Mouse (Mus musculus) regulatory T cell (primary cell): ENCODE data around the gene Zcchc18.

ENCODE experiments used
- in situ Hi-C: fragments of 300-600 bp; cut with MboI, MseI; formaldehyde crosslinking; loops from one replicate; pipeline ENCODE4 v1.15.1; 2025; ENCODE audit warnings: high pct_unique_total_duplicates

Gene Zcchc18

DNA sequence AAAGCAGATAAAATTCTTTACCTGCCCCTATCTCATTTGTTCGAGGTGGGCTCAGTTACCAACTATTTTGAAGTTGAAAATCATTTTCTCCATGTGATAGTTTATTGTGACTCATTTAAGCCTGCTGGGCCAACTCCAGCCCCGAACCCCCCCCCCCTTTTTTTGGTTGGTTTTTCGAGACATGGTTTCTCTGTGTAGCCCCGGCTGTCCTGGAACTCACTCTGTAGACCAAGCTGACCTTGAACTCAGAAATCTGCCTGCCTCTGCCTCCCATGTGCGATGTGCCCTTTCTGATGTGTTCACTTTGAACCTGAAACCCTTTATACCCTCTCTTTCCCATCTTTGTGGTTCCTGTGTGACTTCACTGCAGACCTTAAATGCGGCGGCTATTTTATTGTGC lies 45.5 kb downstream of the Zcchc18 start:
- in situ Hi-C loops: loop anchor here (10.0 kb wide), 1 partner anchor 294 kb away; the partner anchor contains the start of gene Morf4l2
